Mouse (Mus musculus): ENCODE results near the gene Ptcra.

GRCm38 (mm10) chr17:46728496-46728895 is 35.0 kb downstream of the Ptcra start:
- TF ChIP-seq CTCF (IDR thresholded peaks at IDR 0.05; ENCODE audit: insufficient read depth, low read length) (no peak), POLR2A (IDR thresholded peaks at IDR 0.05; ENCODE audit: borderline replicate concordance, extremely low read depth, low read depth, low read length) (no peak)

Measured in lung, adult 2 months (tissue).